Mouse (Mus musculus): ENCODE measurements around the gene Ywhag. TPM values are rescaled to one million over a fixed set of nuclear protein-coding genes. Genes with fewer than 3 reads are reported as not detected.

The Ywhag gene
- polyA plus RNA-seq, 1 experiment from 2014 or later: 57.1 TPM

DNA sequence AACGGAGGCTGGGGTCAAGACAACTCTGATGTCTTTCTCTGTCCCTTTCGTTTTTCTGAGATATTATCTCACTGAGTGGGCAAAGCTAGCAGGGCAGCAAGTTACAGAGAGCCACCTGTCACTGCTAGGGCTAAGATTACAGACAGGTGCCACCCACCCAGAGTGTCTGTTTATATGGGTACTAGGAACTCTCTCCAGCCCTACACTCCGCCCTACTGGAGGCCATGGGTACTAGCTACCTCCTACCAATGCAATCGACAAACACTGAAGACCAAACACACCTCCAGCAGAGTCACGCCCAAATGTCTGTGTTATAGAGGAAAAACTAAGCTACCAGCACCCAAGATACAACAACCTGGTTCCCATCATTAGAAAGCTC lies 16.4 kb downstream of the Ywhag start:
- no peak overlapping the region for H3K4me2 ChIP-seq (replicated peaks; ENCODE audit: low read depth)
- H3K4me1 ChIP-seq (replicated peaks; ENCODE audit: control insufficient read depth, insufficient read depth, low read length): no peaks in the 10 kb centered on the region
- H3K9ac ChIP-seq (ENCODE audit: low read depth, low read length): no peak overlapping the region
- H3K27me3 ChIP-seq (replicated peaks; ENCODE audit: control insufficient read depth, insufficient read depth, low read length): no peaks in the 10 kb centered on the region
- WGBS: 90% methylated on average over 5 of the region's 5 CpGs
- no peaks in the 10 kb centered on the region for H3K9me3 ChIP-seq (ENCODE audit: control insufficient read depth)
- no peak overlapping the region for H3K4me3 ChIP-seq (ENCODE audit: low read depth, low read length)
- H3K27ac ChIP-seq (ENCODE audit: low read depth, low read length): no peak overlapping the region
- peaks cover 32% of the 10 kb centered on the region for H3K36me3 ChIP-seq (ENCODE audit: control insufficient read depth, insufficient read depth)
- TF ChIP-seq CTCF (IDR thresholded peaks at IDR 0.05; ENCODE audit: low read depth): 0 out of 2 replicates have a peak, but pooled peaks have one; percentile 1
- ATAC-seq: no peak

DNA sequence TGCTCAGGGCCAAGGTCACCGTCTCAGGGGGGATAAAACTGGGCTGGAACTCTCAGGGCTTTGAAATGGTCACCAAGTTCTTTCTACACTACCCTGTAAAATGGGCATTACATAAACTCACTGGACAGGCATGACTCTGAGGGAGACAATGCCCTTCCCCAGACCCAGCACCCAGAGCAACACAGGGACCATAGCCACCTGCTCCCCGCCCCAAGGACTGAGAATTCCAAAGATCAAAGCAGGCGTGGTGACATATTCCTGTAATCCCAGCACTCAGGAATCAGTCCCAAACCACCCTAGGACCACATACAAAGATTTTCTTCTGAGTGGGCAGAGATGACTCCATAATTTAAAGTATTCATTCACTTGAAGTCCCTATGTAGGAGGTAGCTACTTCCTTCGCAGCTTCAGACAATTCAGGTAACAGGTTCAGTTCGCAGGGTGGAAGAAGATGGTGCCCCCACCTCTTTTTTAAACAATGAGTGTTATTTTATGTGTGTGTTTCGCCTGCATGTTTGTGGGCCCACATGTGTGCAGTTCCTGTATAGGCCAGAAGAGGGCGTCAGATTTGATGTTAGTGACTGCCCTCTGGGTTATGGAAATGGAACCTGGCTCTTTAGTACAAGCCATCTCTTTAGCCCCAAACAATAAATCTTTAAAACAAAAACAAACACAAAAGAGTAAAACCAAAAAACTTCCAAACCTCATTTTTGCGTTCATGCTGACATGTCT lies 16.9 kb downstream of the Ywhag start:
- no peaks in the 10 kb centered on the region for H3K27me3 ChIP-seq (replicated peaks; ENCODE audit: control insufficient read depth, insufficient read depth, low read length)
- no peak overlapping the region for H3K4me3 ChIP-seq (ENCODE audit: low read depth, low read length)
- H3K36me3 ChIP-seq (ENCODE audit: control insufficient read depth, insufficient read depth): peaks cover 32% of the 10 kb centered on the region
- no peak overlapping the region for H3K9ac ChIP-seq (ENCODE audit: low read depth, low read length)
- no peak overlapping the region for H3K4me2 ChIP-seq (replicated peaks; ENCODE audit: low read depth)
- no peak overlapping the region for H3K27ac ChIP-seq (ENCODE audit: low read depth, low read length)
- no peaks in the 10 kb centered on the region for H3K4me1 ChIP-seq (replicated peaks; ENCODE audit: control insufficient read depth, insufficient read depth, low read length)
- WGBS: 91% methylated on average over 8 of the region's 8 CpGs
- ATAC-seq: no peak
- H3K9me3 ChIP-seq (ENCODE audit: control insufficient read depth): no peaks in the 10 kb centered on the region
- TF ChIP-seq CTCF (IDR thresholded peaks at IDR 0.05; ENCODE audit: low read depth): peak; percentile 53

DNA sequence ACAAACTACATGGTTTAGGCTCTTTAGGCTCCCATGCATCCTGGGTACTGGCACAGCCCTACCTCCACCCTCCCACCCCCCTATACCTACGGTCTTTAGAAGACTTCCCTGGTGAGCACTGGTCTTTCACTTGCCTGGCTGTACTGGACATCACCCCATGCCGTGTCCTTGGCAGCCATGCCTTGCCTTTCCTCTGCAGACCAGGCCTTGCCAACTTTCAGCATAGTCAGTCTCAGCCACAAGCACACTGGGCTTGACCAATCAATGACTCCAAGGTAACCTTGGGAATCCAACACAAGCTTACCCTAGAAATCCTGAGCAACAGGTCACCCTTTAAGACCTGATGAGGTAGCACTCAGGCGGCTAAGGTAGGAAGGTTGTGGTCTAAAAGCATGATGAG lies 17.8 kb downstream of the Ywhag start:
- H3K9ac ChIP-seq (ENCODE audit: low read depth, low read length): no peak overlapping the region
- H3K27ac ChIP-seq (ENCODE audit: low read depth, low read length): no peak overlapping the region
- H3K9me3 ChIP-seq (ENCODE audit: control insufficient read depth): no peaks in the 10 kb centered on the region
- 90% methylated on average over 3 of the region's 3 CpGs for WGBS
- no peak for TF ChIP-seq CTCF (IDR thresholded peaks at IDR 0.05; ENCODE audit: low read depth)
- ATAC-seq: no peak
- no peak overlapping the region for H3K4me3 ChIP-seq (ENCODE audit: low read depth, low read length)
- H3K36me3 ChIP-seq (ENCODE audit: control insufficient read depth, insufficient read depth): peaks cover 29% of the 10 kb centered on the region; the same call in 1 of the 2 replicates
- no peak overlapping the region for H3K4me2 ChIP-seq (replicated peaks; ENCODE audit: low read depth)
- H3K27me3 ChIP-seq (replicated peaks; ENCODE audit: control insufficient read depth, insufficient read depth, low read length): no peaks in the 10 kb centered on the region
- no peaks in the 10 kb centered on the region for H3K4me1 ChIP-seq (replicated peaks; ENCODE audit: control insufficient read depth, insufficient read depth, low read length)

DNA sequence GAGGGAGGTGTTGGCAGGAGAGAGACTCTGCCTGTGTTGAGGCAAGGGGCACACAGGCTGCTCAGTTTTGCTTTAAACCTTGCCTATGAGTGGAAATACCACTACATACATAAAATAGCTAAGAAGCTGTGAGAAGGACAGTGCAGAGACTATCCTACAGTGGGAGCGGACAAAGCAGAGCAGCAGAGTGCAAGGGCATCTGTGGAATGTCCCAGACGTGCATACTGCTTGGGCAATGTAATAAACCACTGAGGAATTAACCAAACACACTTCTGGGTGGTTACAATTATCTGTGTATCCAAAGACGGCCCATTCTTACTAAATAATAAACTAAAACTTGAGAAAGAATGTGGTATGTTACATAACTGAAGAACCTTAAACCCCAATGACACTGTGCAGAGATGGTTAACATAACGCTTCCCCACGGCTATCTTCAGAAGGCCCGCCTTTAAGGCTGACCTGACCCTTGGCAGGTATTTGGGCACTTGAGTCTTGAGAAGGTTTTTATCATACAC lies 18.3 kb downstream of the Ywhag start:
- Histone ChIP-seq H3K4me3 (ENCODE audit: low read depth, low read length) (no peak overlapping the region), H3K27ac (ENCODE audit: low read depth, low read length) (peak overlapping the region; percentile 35; the same call in 1 of the 2 replicates), H3K4me1 (replicated peaks; ENCODE audit: control insufficient read depth, insufficient read depth, low read length) (no peaks in the 10 kb centered on the region), H3K9me3 (ENCODE audit: control insufficient read depth) (no peaks in the 10 kb centered on the region), H3K36me3 (ENCODE audit: control insufficient read depth, insufficient read depth) (peaks cover 32% of the 10 kb centered on the region), H3K27me3 (replicated peaks; ENCODE audit: control insufficient read depth, insufficient read depth, low read length) (no peaks in the 10 kb centered on the region), H3K9ac (ENCODE audit: low read depth, low read length) (no peak overlapping the region), H3K4me2 (replicated peaks; ENCODE audit: low read depth) (no peak overlapping the region)
- 54% methylated on average over 6 of the region's 6 CpGs for WGBS
- TF ChIP-seq CTCF (IDR thresholded peaks at IDR 0.05; ENCODE audit: low read depth): no peak
- ATAC-seq: no peak

DNA sequence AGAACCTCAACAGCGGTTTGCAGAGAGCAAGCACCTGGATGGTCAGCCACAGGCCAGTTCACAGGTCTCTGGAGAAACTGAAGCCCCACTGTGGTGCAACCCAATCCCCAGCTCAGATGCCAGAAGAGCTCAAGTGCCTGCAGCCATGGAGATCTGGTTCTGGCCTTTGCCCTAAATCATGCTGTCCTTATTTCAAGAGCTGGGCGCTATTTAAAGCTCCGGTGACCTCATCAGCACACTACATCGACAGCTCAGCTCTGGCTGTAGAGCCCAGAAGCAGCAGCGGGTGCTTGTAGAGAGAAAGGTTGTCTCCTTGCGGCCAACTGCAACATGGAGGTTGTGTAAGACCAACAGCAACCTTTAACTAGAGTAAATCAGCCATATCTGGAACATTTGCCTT lies 20.3 kb downstream of the Ywhag start:
- ATAC-seq: no peak
- H3K27ac ChIP-seq (ENCODE audit: low read depth, low read length): peak overlapping the region; percentile 15; the same call in 1 of the 2 replicates
- H3K9me3 ChIP-seq (ENCODE audit: control insufficient read depth): no peaks in the 10 kb centered on the region

DNA sequence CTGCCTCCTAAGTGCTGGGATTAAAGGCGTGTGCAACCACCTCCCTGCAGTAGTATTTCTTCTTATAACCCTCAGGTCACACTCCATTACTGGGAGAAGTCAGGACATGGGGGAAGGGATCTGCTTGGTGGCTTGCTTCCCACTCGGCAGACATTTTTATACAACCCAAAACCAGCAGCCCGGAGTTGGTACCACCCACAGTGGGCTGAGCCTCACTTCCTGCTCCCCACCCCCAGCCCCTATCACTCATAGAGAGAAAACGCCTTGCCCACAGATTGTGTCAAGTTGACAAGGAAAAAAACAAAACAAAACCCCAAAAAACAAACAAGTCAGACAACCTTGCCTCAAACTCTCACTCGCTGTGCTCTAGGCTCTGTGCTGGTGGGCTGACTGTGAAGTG lies 21.2 kb downstream of the Ywhag start:
- Histone ChIP-seq H3K9ac (ENCODE audit: low read depth, low read length) (no peak overlapping the region), H3K36me3 (ENCODE audit: control insufficient read depth, insufficient read depth) (peaks cover 36% of the 10 kb centered on the region), H3K27me3 (replicated peaks; ENCODE audit: control insufficient read depth, insufficient read depth, low read length) (no peaks in the 10 kb centered on the region), H3K27ac (ENCODE audit: low read depth, low read length) (no peak overlapping the region), H3K4me1 (replicated peaks; ENCODE audit: control insufficient read depth, insufficient read depth, low read length) (no peaks in the 10 kb centered on the region), H3K4me2 (replicated peaks; ENCODE audit: low read depth) (no peak overlapping the region), H3K9me3 (ENCODE audit: control insufficient read depth) (no peaks in the 10 kb centered on the region), H3K4me3 (ENCODE audit: low read depth, low read length) (no peak overlapping the region)
- TF ChIP-seq CTCF (IDR thresholded peaks at IDR 0.05; ENCODE audit: low read depth): no peak
- ATAC-seq: no peak
- 74% methylated on average over 5 of the region's 5 CpGs for whole genome bisulfite sequencing

More for the DNA sequence above, 20.3 kb downstream of the Ywhag start:
- TF ChIP-seq CTCF (IDR thresholded peaks at IDR 0.05; ENCODE audit: low read depth): no peak
- Histone ChIP-seq H3K9ac (ENCODE audit: low read depth, low read length) (no peak overlapping the region), H3K4me3 (ENCODE audit: low read depth, low read length) (no peak overlapping the region), H3K4me2 (replicated peaks; ENCODE audit: low read depth) (no peak overlapping the region), H3K27me3 (replicated peaks; ENCODE audit: control insufficient read depth, insufficient read depth, low read length) (no peaks in the 10 kb centered on the region), H3K4me1 (replicated peaks; ENCODE audit: control insufficient read depth, insufficient read depth, low read length) (no peaks in the 10 kb centered on the region), H3K36me3 (ENCODE audit: control insufficient read depth, insufficient read depth) (peaks cover 40% of the 10 kb centered on the region)
- WGBS: 62% methylated on average over 6 of the region's 6 CpGs
